Comparison of ENCODE assay signal across 8 mouse cellular contexts in genomic region chr7:24112156-24112856, GRCm38 (mm10). TPM values are rescaled to one million over a fixed set of nuclear protein-coding genes. Genes with fewer than 3 reads are reported as not detected.
A peak's percentile ranks its signal among the peaks of the same experiment; 100 is the strongest.
DNase-seq lines count a peak whose midpoint lies in the region; ATAC-seq and TF ChIP-seq lines count a peak whose summit lies in the region.

TSS of gene Zfp112 (plus strand) at chr7:24112314.

- peak; percentile 88 to 95 for DNase-seq in adrenal gland, adult (ENCODE audit: inconsistent age in 2 of 2, low spot score in 1 of 2)
- DNase-seq in gastrocnemius, adult 2 months, result peak; percentile 86
- DNase-seq in left cerebral cortex, adult 11 months (ENCODE audit: low spot score), result peak; percentile 81
- peak; percentile 76 for DNase-seq in lung, postnatal 14 days
- DNase-seq in right cerebral cortex, adult 18-20 months, result peak; percentile 93
- no peak for DNase-seq in thymus, postnatal 4 days

- TF ChIP-seq POLR2A in cortical plate, adult 2 months (IDR thresholded peaks at IDR 0.05; ENCODE audit: extremely low read depth, insufficient read depth, low read length), result peak; percentile 75; the same call in 1 of the 2 replicates

- peaks cover 17% of the 10 kb centered on the region for H3K9me3 ChIP-seq in hindbrain, embryonic 15.5 days

- H3K4me2 ChIP-seq in hindbrain, embryonic 15.5 days, result peak within 1 kb of the TSS; percentile 89

- no peaks in the 10 kb centered on the region for H3K4me1 ChIP-seq in cortical plate, adult 2 months (ENCODE audit: control insufficient read depth, insufficient read depth, low read length)
- peaks cover 5% of the 10 kb centered on the region for H3K4me1 ChIP-seq in hindbrain, embryonic 15.5 days (replicated peaks)

- WGBS in hindbrain, embryonic 15.5 days, result 2% methylated on average over 23 of the region's 23 CpGs

- peak; percentile 98 for ATAC-seq in hindbrain, embryonic 15.5 days (ENCODE audit: low FRiP score, low read depth)

- TF ChIP-seq CTCF in cortical plate, adult 2 months (IDR thresholded peaks at IDR 0.05; ENCODE audit: extremely low read depth, insufficient read depth, low read length), result no peak
- no peak for TF ChIP-seq CTCF in gastrocnemius, adult 2 months (IDR thresholded peaks at IDR 0.05)

- intact Hi-C loops in gastrocnemius, adult 2 months (cut with DNase I), result loop anchor here (2.0 to 10.0 kb wide), 6 partner anchors 20 to 772 kb away; partner anchors contain the start of genes Rps19 and Zfp94

- H3K4me3 ChIP-seq in cortical plate, adult 2 months (ENCODE audit: insufficient read depth, low read length), result peak within 1 kb of the TSS; percentile 84
- peak within 1 kb of the TSS; percentile 75 for H3K4me3 ChIP-seq in gastrocnemius, adult 2 months
- peak within 1 kb of the TSS; percentile 65 for H3K4me3 ChIP-seq in hindbrain, embryonic 15.5 days

- H3K36me3 ChIP-seq in hindbrain, embryonic 15.5 days, result peaks cover 24% of the 10 kb centered on the region

- peak within 1 kb of the TSS; percentile 72 for H3K9ac ChIP-seq in hindbrain, embryonic 15.5 days

- H3K27me3 ChIP-seq in hindbrain, embryonic 15.5 days, result no peaks in the 10 kb centered on the region

- peak within 1 kb of the TSS; percentile 40 for H3K27ac ChIP-seq in cortical plate, adult 2 months (ENCODE audit: insufficient read depth, low read length)
- peak within 1 kb of the TSS; percentile 90 for H3K27ac ChIP-seq in gastrocnemius, adult 2 months
- peak within 1 kb of the TSS; percentile 78 for H3K27ac ChIP-seq in hindbrain, embryonic 15.5 days (replicated peaks)

RNA-seq across cellular contexts. Expression of gene Zfp112, which starts in this region (rescaled TPM):
- 9.9 and 10.6 TPM in 2 replicates for polyA plus RNA-seq in cortical plate, adult 2 months (2012; rRNA removed)
- 1 to 10 TPM; 6.6 to 6.7 TPM for total RNA-seq in gastrocnemius, adult 2 months (2021)
- 9.8 and 11.0 TPM in 2 replicates for polyA plus RNA-seq in hindbrain, embryonic 15.5 days (2015; fragmentation: Nextera tagmentation; extraction: Ambion mirVana)

Comparison
In these comparisons a context has a peak if more than half of its experiments do, and no peak if none do; other contexts are left out.
1. H3K27ac ChIP-seq: peak in every context shown above with its lines; median percentile 90 in gastrocnemius, adult 2 months; 78 in hindbrain, embryonic 15.5 days; 40 in cortical plate, adult 2 months.